Mouse (Mus musculus) T-helper 1 cell (primary cell): Measurements from ENCODE around the gene Gm10490.
"Not testable (repeated sequence)": the region's sequence is repeated elsewhere in the genome, so short reads cannot be mapped to it uniquely, and the experiment has no call there.

Source experiments
- in situ Hi-C: fragments of 300-600 bp; cut with MboI, MseI; formaldehyde crosslinking; loops from one replicate; pipeline ENCODE4 v1.15.1; 2025; ENCODE audit warnings: high pct_unique_total_duplicates

Gm10490 gene

GRCm38 (mm10) chrX:7909242-7909641, at the start of gene Gm10490:
Gm10490 (plus strand) TSS chrX:7909542.
- in situ Hi-C loops, result not testable (repeated sequence)

- in situ Hi-C loops, result no loop called here
Observed at GRCm38 (mm10) chrX:7863181-7863580, 46.2 kb upstream of the Gm10490 start.

GRCm38 (mm10) chrX:7864551-7864950, 44.8 kb upstream of the Gm10490 start:
- in situ Hi-C loops, result no loop called here

- in situ Hi-C loops, result no loop called here
Observed at GRCm38 (mm10) chrX:7865343-7865742, 44.0 kb upstream of the Gm10490 start.

DNA sequence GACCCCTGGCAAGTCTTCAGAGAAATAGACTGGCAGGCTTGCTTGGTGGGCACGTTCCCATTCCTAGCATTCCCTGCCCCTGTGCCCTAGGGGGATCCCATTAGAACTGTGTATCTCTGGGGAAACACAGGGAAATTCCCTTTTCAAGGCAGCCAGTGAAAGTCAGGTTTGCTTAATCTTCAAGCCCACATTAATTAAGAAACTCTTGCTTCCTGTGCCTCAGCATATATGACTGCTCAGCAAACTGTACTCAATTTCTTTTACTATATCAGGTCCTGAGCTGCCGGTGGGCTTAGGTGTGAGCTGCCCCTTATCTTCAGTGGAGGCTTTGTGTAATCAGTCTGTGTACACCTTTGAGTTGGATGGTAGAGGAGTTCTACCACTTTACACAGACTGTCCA, 43.6 kb upstream of the Gm10490 start:
- in situ Hi-C loops, result no loop called here

- in situ Hi-C loops, result no loop called here
Observed at GRCm38 (mm10) chrX:7867141-7867540, 42.2 kb upstream of the Gm10490 start.

GRCm38 (mm10) chrX:7868506-7868905, 40.8 kb upstream of the Gm10490 start:
- in situ Hi-C loops, result no loop called here

DNA sequence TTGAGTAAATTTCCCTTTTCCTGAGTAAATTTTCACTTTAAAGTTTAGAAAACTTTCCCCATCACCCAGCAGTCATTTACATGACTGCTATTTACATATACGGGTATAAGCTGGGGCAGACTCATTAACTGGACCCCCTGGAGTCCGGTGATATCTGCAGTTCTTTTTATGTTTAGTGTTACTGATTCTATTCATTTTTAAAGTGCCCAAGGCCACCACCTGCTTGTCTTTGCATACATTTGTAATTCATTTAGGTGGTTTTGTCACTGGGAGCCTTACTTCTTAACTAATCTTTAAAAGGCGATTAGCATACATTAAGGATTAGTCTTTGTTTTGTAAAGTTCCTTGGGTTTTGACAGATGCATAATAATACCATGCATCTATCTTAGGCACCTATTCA, 39.5 kb upstream of the Gm10490 start:
- in situ Hi-C loops, result no loop called here

- in situ Hi-C loops, result no loop called here
Observed at GRCm38 (mm10) chrX:7878007-7878419, 31.3 kb upstream of the Gm10490 start, which contains the start of gene Pim2. Pim2 (plus strand) TSS chrX:7878262.

- in situ Hi-C loops, result no loop called here
Observed at GRCm38 (mm10) chrX:7878495-7878894, 30.8 kb upstream of the Gm10490 start.

DNA sequence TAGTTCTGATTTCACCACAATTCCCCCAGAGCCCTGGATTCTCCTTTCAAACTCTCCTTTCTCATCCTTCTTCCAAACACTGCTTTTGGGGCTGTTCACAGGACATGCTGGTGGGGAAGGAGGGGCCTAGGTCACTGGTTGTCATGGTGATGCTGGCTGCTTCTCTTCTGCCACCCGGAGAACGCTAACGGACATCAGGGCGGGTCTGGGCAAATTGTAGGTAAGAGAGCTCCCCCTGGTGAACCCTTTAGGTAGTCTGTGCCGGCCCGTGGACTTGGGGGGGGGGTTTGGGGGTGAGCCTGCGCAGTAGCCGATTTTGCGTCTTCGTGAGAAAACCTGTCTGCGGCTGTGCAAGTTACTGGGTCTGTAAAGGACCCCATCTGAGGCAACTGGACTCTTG, 29.5 kb upstream of the Gm10490 start:
- in situ Hi-C loops, result no loop called here

- in situ Hi-C loops, result no loop called here
Observed at GRCm38 (mm10) chrX:7883841-7884567, 25.3 kb upstream of the Gm10490 start, which contains the start of gene Slc35a2. Slc35a2 (plus strand) TSS chrX:7884028.

DNA sequence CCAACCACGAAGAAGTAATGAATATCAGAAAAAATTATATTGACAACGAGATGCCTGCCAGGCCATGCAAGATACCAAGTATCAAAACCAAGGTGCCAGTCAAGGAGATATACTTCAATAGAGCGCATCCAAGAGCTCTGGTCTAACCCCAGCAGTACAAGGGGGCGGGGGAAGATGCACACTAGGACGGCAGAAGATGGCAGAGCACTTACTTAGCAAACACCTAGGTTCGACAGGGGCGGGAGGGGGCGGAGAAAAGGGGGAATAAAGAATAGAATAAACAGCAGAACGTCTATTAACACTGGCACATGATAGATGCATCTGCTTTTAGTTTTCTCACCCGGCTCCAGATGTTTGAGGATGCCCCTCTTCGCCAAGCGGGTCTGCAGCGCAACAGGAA, 11.1 kb upstream of the Gm10490 start:
- in situ Hi-C loops, result no loop called here

DNA sequence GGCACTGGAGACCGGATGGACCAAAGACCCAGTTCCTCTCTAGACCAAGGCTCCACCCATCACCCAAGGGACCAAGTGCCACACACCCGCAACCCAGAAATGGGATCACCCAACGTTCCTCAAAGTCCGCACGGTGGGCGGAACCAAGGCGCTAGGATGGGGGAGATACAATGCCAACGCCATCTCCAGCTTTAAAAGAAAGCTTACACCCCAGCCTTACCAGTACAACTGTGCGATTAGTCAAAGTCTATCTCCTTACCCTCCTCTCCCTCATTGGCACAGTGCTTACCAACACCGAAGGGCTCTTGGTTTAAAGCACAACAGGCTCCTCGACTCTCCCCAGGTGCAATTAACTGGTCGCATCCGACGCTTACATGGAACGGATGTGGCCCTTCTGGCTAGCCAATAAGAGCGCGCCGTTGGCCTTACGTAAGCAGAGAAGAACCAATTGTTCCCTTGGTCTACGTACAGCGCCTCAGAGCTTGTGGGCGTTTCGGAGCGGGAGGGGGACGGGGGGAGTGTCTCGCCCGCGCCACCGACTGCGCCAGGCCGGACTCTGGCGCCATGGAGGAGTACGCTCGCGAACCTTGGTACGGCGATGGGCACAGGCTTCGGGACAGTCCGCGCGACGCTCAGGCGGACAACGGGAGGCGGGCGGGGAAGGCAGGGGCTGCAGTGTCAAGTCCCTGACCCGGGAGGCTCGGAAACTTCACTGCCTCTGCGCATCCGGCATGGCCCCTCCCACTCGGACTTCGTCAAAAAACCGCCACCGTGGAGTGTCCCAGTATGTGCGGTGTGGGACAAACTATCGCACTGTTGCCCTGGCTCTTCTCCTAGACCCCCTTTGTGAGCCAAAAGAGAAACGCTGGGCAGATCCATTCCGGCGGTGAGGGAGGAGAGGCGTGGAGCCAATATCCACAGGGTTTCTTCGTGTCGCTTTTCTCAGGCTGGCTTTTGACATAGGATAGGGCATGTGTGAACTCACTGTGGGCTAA, 10.2 kb upstream of the Gm10490 start, which contains the start of the genes Pqbp1 and Timm17b:
TSS of gene Pqbp1 (minus strand) at position 390 of the 995 bp plus-strand sequence.
TSS of gene Timm17b (plus strand) at position 478 of the 995 bp plus-strand sequence.
- in situ Hi-C loops, result no loop called here

DNA sequence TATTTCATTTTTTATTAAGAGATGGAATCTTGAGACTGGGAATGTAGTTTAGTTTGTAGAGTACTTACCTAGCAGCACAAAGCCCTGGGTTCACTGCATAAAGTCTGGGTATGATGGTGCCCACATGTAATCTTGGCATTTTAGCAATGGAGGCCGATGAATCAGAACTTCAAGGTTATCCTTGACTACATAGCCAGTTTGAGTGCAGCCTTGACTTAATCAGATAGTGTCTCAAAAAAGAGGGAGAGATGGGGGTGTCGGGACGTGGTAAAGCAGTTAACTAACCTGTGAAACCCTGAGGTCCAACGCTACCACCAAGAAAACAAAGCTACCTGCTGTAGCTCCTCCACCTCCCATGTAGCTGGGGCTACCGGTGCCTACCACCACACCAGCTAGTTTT, 4.9 kb upstream of the Gm10490 start:
- in situ Hi-C loops, result no loop called here

DNA sequence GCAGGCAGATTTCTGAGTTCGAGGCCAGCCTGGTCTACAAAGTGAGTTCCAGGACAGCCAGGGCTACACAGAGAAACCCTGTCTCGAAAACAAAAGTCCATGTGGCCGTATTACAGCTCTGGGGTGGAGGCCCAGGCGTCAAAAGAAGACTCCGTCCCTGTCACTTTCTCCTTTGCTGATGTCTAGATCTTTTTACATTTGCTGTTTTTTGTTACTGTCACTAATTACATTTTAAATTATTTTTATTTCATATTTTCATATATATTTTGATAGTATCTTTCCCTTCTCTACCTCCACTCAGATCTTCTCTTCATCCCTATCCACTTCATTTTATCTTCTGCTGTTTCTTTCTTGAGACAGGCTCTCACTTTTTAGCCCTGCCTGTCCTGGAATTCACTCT, 1.6 kb upstream of the Gm10490 start, which contains the start of gene Gm10491:
TSS of gene Gm10491 (minus strand) at position 101 of the 400 bp plus-strand sequence.
- in situ Hi-C loops, result no loop called here

- in situ Hi-C loops, result no loop called here
Observed at GRCm38 (mm10) chrX:7910473-7910872, 1.1 kb downstream of the Gm10490 start.

GRCm38 (mm10) chrX:7915669-7916068, 6.3 kb downstream of the Gm10490 start:
- in situ Hi-C loops, result not testable (repeated sequence)

DNA sequence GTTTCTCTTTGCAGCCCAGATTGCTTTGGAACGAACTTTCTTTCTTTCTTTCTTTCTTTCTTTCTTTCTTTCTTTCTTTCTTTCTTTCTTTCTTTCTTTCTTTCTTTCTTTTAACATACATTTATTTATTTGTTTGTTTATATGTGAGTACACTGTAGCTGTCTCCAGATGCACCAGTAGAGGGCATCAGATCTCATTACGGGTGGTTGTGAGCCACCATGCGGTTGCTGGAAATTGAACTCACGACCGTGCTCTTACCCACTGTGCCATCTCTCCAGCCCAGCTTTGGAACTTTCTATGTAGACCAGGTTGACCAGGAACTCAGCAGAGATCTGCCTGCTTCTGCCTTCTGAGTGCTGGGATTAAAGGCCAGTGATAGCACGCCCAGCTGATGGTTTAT, 8.6 kb downstream of the Gm10490 start:
- in situ Hi-C loops, result not testable (repeated sequence)

GRCm38 (mm10) chrX:7919601-7920383, 10.4 kb downstream of the Gm10490 start, which contains the start of gene Pcsk1n:
Pcsk1n (plus strand) TSS chrX:7919822.
- in situ Hi-C loops, result loop anchor here (5.0 kb wide), 1 partner anchor 98 kb away; the partner anchor contains the start of gene Glod5

DNA sequence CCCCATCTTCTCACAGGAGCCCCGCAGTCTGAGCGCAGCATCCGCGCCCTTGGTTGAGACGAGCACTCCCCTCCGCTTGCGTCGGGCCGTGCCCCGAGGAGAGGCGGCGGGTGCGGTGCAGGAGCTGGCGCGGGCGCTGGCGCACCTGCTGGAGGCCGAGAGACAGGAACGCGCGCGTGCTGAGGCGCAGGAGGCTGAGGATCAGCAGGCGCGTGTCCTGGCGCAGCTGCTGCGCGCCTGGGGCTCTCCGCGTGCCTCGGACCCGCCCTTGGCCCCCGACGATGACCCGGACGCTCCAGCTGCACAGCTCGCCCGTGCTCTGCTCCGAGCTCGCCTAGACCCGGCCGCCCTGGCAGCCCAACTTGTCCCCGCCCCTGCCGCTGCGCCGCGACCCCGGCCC, 12.7 kb downstream of the Gm10490 start:
- in situ Hi-C loops, result loop anchor here (5.0 kb wide), 1 partner anchor 95 kb away; the partner anchor contains the start of gene Glod5
